Mouse (Mus musculus) thymus, postnatal 10 days (tissue): ENCODE data around the gene Epc2.
A peak's percentile ranks its signal among the peaks of the same experiment; 100 is the strongest.
"Not testable (repeated sequence)": the region's sequence is repeated elsewhere in the genome, so short reads cannot be mapped to it uniquely, and the experiment has no call there.

Experiments
- DNase-seq, 2 experiments: peaks; one replicate each; pipeline ENCODE4 v3.0.0; 2021; ENCODE audit warnings: low spot score in 2 of 2

The Epc2 gene

GRCm38 (mm10) chr2:49471641-49472355 is 20.5 kb downstream of the Epc2 start:
- no peak for DNase-seq

- DNase-seq: no peak
Measured at GRCm38 (mm10) chr2:49472443-49472842, 21.2 kb downstream of the Epc2 start.

- DNase-seq: no peak
Measured at GRCm38 (mm10) chr2:49482146-49482545, 30.9 kb downstream of the Epc2 start.

- DNase-seq: no peak
Measured at GRCm38 (mm10) chr2:49483382-49483781, 32.1 kb downstream of the Epc2 start.

- DNase-seq: no peak
Measured at GRCm38 (mm10) chr2:49501435-49501834, 50.1 kb downstream of the Epc2 start.

GRCm38 (mm10) chr2:49503596-49503995 is 52.3 kb downstream of the Epc2 start:
- DNase-seq: peak in 1 of 2 experiments; percentile 43

- DNase-seq: not testable (repeated sequence)
Measured at GRCm38 (mm10) chr2:49505151-49505550, 53.9 kb downstream of the Epc2 start.

- DNase-seq: no peak
Measured at GRCm38 (mm10) chr2:49510832-49511231, 59.5 kb downstream of the Epc2 start.

GRCm38 (mm10) chr2:49516011-49516410 is 64.7 kb downstream of the Epc2 start:
- no peak for DNase-seq

GRCm38 (mm10) chr2:49520409-49520808 is 69.1 kb downstream of the Epc2 start:
- DNase-seq: no peak

- no peak for DNase-seq
Measured at GRCm38 (mm10) chr2:49520989-49521388, 69.7 kb downstream of the Epc2 start.

GRCm38 (mm10) chr2:49521564-49521963 is 70.3 kb downstream of the Epc2 start:
- DNase-seq: no peak

- no peak for DNase-seq
Measured at GRCm38 (mm10) chr2:49522578-49522977, 71.3 kb downstream of the Epc2 start.

GRCm38 (mm10) chr2:49537147-49537546 is 85.9 kb downstream of the Epc2 start:
- no peak for DNase-seq

GRCm38 (mm10) chr2:49538056-49538455 is 86.8 kb downstream of the Epc2 start:
- DNase-seq: no peak

GRCm38 (mm10) chr2:49539745-49540144 is 88.5 kb downstream of the Epc2 start:
- DNase-seq: no peak

GRCm38 (mm10) chr2:49547813-49548212 is 96.5 kb downstream of the Epc2 start:
- no peak for DNase-seq

- DNase-seq: no peak
Measured at GRCm38 (mm10) chr2:49548492-49548891, 97.2 kb downstream of the Epc2 start.

- no peak for DNase-seq
Measured at GRCm38 (mm10) chr2:49553096-49553495, 101.8 kb downstream of the Epc2 start.

GRCm38 (mm10) chr2:49557339-49557738 is 106.1 kb downstream of the Epc2 start:
- no peak for DNase-seq

- no peak for DNase-seq
Measured at GRCm38 (mm10) chr2:49558361-49558760, 107.1 kb downstream of the Epc2 start.

- DNase-seq: no peak
Measured at GRCm38 (mm10) chr2:49562688-49563350, 111.5 kb downstream of the Epc2 start.
